Mouse (Mus musculus) heart, postnatal 0 days (tissue): ENCODE measurements around the gene 4930544D05Rik. TPM values are rescaled to one million over a fixed set of nuclear protein-coding genes. Genes with fewer than 3 reads are reported as not detected.

Source experiments
- ATAC-seq: fragments of 200-750 bp; cut with Nextera tagmentation; 2 replicates; pipeline ENCODE4 v1.8.0; 2017; ENCODE audit warnings: low read depth, moderate number of reproducible peaks, moderate library complexity; ENCODE audit not compliant: insufficient read depth
- DNase-seq: peaks from one replicate; pipeline ENCODE4 v3.0.0-alpha.2; 2016; ENCODE audit warnings: low spot score
- H3K27ac ChIP-seq: fragments of 300-500 bp; sonication (generic); 2 replicates; pipeline ENCODE4 v1.5.1; 2014; ENCODE audit warnings: low read depth, mild to moderate bottlenecking
- H3K27me3 ChIP-seq: fragments of 300-500 bp; sonication (generic); 2 replicates; pipeline ENCODE4 v1.6.1; 2014; ENCODE audit warnings: low read length, mixed read lengths; ENCODE audit not compliant: control insufficient read depth, insufficient read depth
- H3K36me3 ChIP-seq: fragments of 300-500 bp; sonication (generic); replicated peaks from 2 replicates; pipeline ENCODE4 v1.6.1; 2014; ENCODE audit warnings: low read length, mixed read lengths; ENCODE audit not compliant: control insufficient read depth, insufficient read depth
- H3K4me1 ChIP-seq: fragments of 300-500 bp; sonication (generic); 2 replicates; pipeline ENCODE4 v1.6.1; 2014; ENCODE audit warnings: antibody characterized with exemption; ENCODE audit not compliant: control insufficient read depth, insufficient read depth
- H3K4me2 ChIP-seq: fragments of 300-500 bp; sonication (generic); 2 replicates; pipeline ENCODE4 v1.6.1; 2014; ENCODE audit warnings: low read depth, mild to moderate bottlenecking, low read length, moderate library complexity
- H3K4me3 ChIP-seq: fragments of 300-500 bp; sonication (generic); 2 replicates; pipeline ENCODE4 v1.5.1; 2014; ENCODE audit warnings: low read depth, low read length
- H3K9ac ChIP-seq: fragments of 300-500 bp; sonication (generic); replicated peaks from 2 replicates; pipeline ENCODE4 v1.6.1; 2014; ENCODE audit warnings: low read depth, low read length, mixed read lengths
- H3K9me3 ChIP-seq: fragments of 300-500 bp; sonication (generic); replicated peaks from 2 replicates; pipeline ENCODE4 v1.6.1; 2016; ENCODE audit warnings: low read length; ENCODE audit not compliant: control insufficient read depth
- CTCF ChIP-seq: IDR thresholded peaks from 2 replicates; pipeline ENCODE4 v1.5.1; 2016; ENCODE audit warnings: antibody characterized with exemption, control low read depth, low read depth
- EP300 ChIP-seq: IDR thresholded peaks from 2 replicates; pipeline ENCODE4 v1.6.1; 2016; ENCODE audit warnings: antibody characterized with exemption, low read depth
- WGBS: fragments of 180-500 bp; shearing (Covaris S2); extraction: QIAGEN DNeasy Blood & Tissue Kit; methylation state at CpG from one replicate; pipeline ENCODE4 v1.1.7; 2014; 5-methylcytosine and 5-hydroxymethylcytosine counted together
- polyA plus RNA-seq: library from polyadenylated mRNA; unstranded; fragments of >200 nt; fragmentation: Nextera tagmentation; extraction: Ambion mirVana; gene quantifications from 2 replicates; pipeline ENCODE4 v1.2.1, GENCODE M21; 2015
- total RNA-seq: library from RNA; depleted of rRNA; stranded (reverse); fragments of >200 nt; gene quantifications from 2 replicates; pipeline ENCODE4 v1.2.3, GENCODE M21; 2014; ENCODE audit warnings: low replicate concordance

Gene 4930544D05Rik
- total and polyA plus RNA-seq, 2 experiments from 2014 or later = not detected

DNA sequence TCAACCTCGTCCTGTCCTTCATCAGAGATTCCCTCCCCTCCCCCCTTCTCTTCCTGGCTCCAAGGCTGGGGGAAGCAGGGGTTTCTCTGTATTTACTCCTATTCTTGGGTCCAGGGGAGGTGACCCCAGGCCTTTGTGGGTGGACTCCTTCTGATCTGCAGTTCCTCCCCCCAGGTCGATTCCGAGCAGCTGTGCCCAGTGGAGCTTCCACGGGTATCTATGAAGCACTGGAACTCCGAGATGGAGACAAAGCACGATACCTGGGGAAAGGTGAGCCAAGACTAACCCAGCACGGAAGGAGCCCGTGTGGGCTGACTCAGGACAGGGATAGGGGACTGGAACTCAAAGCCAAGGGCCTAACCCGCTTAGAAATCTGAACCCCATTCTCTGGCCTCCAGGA is 42.3 kb downstream of the 4930544D05Rik start:
- Histone ChIP-seq H3K4me1 (peaks cover 43% of the 10 kb centered on the region), H3K27me3 (no peaks in the 10 kb centered on the region), H3K4me3 (peak overlapping the region; percentile 96), H3K36me3 (peaks cover 35% of the 10 kb centered on the region), H3K9ac (peak overlapping the region; percentile 99), H3K4me2 (peak overlapping the region; percentile 75), H3K9me3 (no peaks in the 10 kb centered on the region), H3K27ac (peak overlapping the region; percentile 100)
- no peak for TF ChIP-seq EP300
- TF ChIP-seq CTCF = no peak
- 41% methylated on average over 9 of the region's 9 CpGs for WGBS
- DNase-seq (no peak), ATAC-seq (no peak)

DNA sequence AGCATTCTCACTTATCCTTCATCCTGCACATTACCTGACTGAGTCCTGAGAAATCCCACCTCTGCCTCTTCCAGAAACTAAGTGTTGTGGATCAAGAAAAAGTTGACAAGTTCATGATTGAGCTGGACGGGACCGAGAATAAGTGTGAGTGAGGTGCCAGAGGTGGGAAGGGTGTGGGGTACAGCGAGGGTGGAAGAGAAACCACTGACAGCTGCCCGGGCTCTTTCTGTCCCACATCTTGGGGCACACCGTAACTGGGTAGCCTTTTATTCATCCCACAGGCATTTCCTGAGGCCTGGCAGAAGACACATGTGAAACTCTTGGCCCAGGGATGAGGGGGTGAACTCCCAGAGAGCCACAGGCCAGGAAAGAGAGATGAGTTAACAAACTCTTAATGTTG is 42.9 kb downstream of the 4930544D05Rik start:
- peak overlapping the region; percentile 100 for H3K27ac ChIP-seq
- peak overlapping the region; percentile 99 for H3K9ac ChIP-seq
- no peak for DNase-seq
- WGBS = 52% methylated on average over 5 of the region's 5 CpGs
- H3K9me3 ChIP-seq = no peaks in the 10 kb centered on the region
- H3K4me3 ChIP-seq = peak overlapping the region; percentile 96
- no peak for ATAC-seq
- H3K4me1 ChIP-seq = peaks cover 41% of the 10 kb centered on the region
- H3K27me3 ChIP-seq = no peaks in the 10 kb centered on the region
- peaks cover 39% of the 10 kb centered on the region for H3K36me3 ChIP-seq
- TF ChIP-seq CTCF (no peak), EP300 (no peak)
- peak overlapping the region; percentile 75 for H3K4me2 ChIP-seq

DNA sequence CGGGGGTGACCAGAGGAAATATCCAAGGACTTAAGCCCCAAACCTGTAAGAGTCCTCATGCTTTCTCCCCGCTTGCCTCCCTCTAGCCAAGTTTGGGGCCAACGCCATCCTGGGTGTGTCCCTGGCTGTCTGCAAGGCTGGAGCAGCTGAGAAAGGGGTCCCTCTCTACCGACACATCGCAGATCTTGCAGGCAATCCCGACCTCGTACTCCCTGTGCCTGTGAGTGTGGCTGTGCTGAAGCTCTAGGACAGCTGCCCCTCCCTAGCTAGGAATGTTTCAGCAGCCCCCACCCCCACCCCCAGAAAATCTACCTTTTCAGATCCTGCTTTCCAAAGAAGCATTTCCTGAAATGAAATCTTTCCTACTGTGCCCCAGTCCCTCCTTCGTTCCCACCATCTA is 43.3 kb downstream of the 4930544D05Rik start:
- WGBS = 58% methylated on average over 8 of the region's 8 CpGs
- peaks cover 44% of the 10 kb centered on the region for H3K36me3 ChIP-seq
- H3K4me1 ChIP-seq = peaks cover 41% of the 10 kb centered on the region
- DNase-seq = no peak
- no peaks in the 10 kb centered on the region for H3K9me3 ChIP-seq
- ATAC-seq = no peak
- H3K27ac ChIP-seq = no peak overlapping the region
- peak overlapping the region; percentile 96 for H3K4me3 ChIP-seq
- TF ChIP-seq CTCF = no peak
- no peak for TF ChIP-seq EP300
- peak overlapping the region; percentile 1; the same call in 1 of the 2 replicates for H3K9ac ChIP-seq
- H3K4me2 ChIP-seq = peak overlapping the region; percentile 75
- H3K27me3 ChIP-seq = no peaks in the 10 kb centered on the region

DNA sequence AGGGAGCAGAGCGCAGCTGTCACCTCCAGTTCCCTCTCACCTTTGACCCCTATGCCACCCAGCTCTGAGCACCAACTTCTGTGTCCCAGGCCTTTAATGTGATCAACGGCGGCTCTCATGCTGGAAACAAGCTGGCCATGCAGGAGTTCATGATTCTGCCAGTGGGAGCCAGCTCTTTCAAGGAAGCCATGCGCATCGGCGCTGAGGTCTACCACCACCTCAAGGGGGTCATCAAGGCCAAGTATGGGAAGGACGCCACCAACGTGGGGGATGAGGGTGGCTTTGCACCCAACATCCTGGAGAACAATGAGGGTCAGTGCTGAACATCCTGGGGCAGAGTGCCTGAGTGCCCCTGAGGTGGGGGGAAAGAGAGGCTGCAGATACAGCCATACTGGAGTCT is 44.9 kb downstream of the 4930544D05Rik start:
- Histone ChIP-seq H3K4me2 (0 out of 2 replicates have a peak overlapping the region, but pooled peaks have one; percentile 9), H3K27me3 (no peaks in the 10 kb centered on the region), H3K9me3 (no peaks in the 10 kb centered on the region), H3K36me3 (peaks cover 60% of the 10 kb centered on the region), H3K9ac (no peak overlapping the region), H3K4me1 (peaks cover 44% of the 10 kb centered on the region), H3K27ac (peak overlapping the region; percentile 30; the same call in 1 of the 2 replicates), H3K4me3 (no peak overlapping the region)
- no peak for ATAC-seq
- TF ChIP-seq EP300 (no peak), CTCF (no peak)
- DNase-seq = no peak
- WGBS = 77% methylated on average over 8 of the region's 8 CpGs

DNA sequence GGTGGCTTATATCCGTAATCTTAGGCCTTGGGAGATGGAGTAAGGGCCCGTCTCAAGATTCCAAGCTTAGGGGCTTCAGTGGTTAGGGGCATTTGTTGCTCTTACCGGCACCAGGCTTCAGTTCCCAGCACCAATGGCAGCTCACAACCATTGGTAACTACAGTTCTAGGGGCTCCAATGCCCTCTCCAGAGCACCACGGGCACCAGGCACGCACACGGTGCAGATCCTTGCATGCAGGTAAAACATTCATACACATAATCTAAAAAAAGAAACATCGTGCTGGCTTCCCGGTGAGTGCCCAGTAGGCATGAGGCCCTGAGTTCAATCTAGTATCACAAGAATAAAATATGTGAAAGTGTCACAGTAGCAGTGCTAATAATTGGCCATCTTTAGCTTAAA is 47.5 kb downstream of the 4930544D05Rik start:
- no peak overlapping the region for H3K9ac ChIP-seq
- no peak for TF ChIP-seq EP300
- no peak for TF ChIP-seq CTCF
- H3K36me3 ChIP-seq = peaks cover 68% of the 10 kb centered on the region
- 59% methylated on average over 8 of the region's 8 CpGs for WGBS
- no peak for DNase-seq
- H3K27ac ChIP-seq = peak overlapping the region; percentile 70
- no peak overlapping the region for H3K4me2 ChIP-seq
- H3K9me3 ChIP-seq = no peaks in the 10 kb centered on the region
- no peak for ATAC-seq
- peaks cover 34% of the 10 kb centered on the region for H3K4me1 ChIP-seq
- H3K4me3 ChIP-seq = no peak overlapping the region
- no peaks in the 10 kb centered on the region for H3K27me3 ChIP-seq

DNA sequence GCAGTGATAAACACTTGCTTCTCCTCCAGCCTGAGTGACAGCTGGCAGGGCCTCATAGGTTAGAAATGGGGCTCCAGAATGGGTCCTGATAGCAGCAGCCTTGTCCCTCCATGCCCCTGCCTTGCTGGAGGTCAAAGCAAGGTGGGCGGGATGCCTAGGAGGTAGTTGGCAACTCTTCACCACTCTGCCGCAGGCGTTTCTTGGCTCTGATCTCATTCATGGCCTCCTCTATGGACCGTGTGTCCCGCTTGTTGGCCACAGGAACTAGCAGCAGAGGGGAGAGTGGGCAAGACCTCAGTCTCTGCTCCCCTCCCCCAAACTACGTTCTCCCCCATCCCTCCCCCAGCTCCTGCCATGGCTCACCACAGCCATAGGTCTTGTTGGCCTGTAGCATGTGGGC is 48.3 kb downstream of the 4930544D05Rik start:
- H3K36me3 ChIP-seq = peaks cover 68% of the 10 kb centered on the region
- no peak overlapping the region for H3K4me2 ChIP-seq
- H3K4me3 ChIP-seq = no peak overlapping the region
- H3K4me1 ChIP-seq = peaks cover 30% of the 10 kb centered on the region
- no peaks in the 10 kb centered on the region for H3K9me3 ChIP-seq
- H3K27ac ChIP-seq = peak overlapping the region; percentile 70
- DNase-seq (peak; percentile 59), ATAC-seq (peak; percentile 21; the same call in 1 of the 2 replicates)
- H3K9ac ChIP-seq = no peak overlapping the region
- H3K27me3 ChIP-seq = no peaks in the 10 kb centered on the region
- TF ChIP-seq CTCF (no peak), EP300 (peak; percentile 53; the same call in 1 of the 2 replicates)
- 40% methylated on average over 6 of the region's 6 CpGs for WGBS
